Comparison of ENCODE assay signal across 10 mouse cellular contexts in the genomic region with DNA sequence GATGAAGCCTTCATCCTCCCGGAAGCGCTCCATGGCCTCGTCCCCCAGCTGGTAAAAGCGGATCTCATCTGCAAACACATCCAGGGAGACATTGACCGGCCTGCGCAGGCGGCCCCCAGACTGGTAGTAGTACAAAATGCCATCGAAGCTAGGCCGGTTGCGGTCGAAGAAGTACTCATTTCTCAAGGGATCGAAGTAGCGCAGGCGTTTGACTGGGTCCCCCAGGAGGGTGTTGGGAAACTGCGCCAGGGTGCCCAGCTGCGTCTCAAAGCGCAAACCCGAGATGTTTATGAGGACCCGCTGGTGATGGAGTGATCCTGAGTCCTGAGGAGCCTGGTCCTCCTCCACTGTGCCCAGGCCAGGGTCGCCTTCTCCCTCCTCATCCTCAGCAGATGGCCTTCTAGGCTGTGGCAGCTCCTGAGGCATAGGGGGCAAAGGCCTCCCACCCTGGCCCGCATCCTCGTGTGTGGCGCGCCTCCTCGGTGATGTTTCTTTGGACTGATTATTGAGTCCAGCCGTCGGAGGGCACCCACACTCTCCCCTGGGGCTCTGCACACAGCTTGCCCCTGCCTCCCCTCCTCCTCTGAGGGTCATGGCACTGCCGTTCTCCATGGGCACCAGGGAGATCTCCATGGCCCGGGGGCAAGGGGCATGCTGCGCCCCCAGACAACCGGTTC. TPM values are rescaled to one million over a fixed set of nuclear protein-coding genes. Genes with fewer than 3 reads are reported as not detected.
A peak's percentile ranks its signal among the peaks of the same experiment; 100 is the strongest.
DNase-seq lines count a peak whose midpoint lies in the region; ATAC-seq and TF ChIP-seq lines count a peak whose summit lies in the region.
"Had no signal": no experiment of that assay in that cellular context is flagged by ENCODE, and none has a peak within 500 bp of the region (broad histone marks: within the 10 kb centered on the region; RNA-seq: fewer than 3 reads in every experiment).

No protein-coding gene starts in this region.

- no peak for TF ChIP-seq POLR2A in heart, adult 2 months (IDR thresholded peaks at IDR 0.05; ENCODE audit: insufficient read depth, low read depth, low read length)

- intact Hi-C loops in heart, adult 2 months (cut with DNase I), result loop anchor here (2.0 kb wide), 2 partner anchors 32 to 372 kb away; no protein-coding TSS in a partner anchor
- intact Hi-C loops in gastrocnemius, postnatal 14 days (cut with DNase I; ENCODE audit: low total_unique reads), result no loop called here
- intact Hi-C loops in left cerebral cortex, postnatal 4 days (cut with DNase I), result no loop called here

- peak overlapping the region; percentile 51 for H3K4me3 ChIP-seq in heart, adult 2 months
- H3K4me3 ChIP-seq in embryonic facial prominence, embryonic 10.5 days, result peak overlapping the region; percentile 47
- peak overlapping the region; percentile 22 for H3K4me3 ChIP-seq in hindbrain, embryonic 13.5 days
- H3K4me3 ChIP-seq in midbrain, embryonic 14.5 days (replicated peaks; ENCODE audit: low read depth, low read length), result peak overlapping the region; percentile 18

- H3K9me3 ChIP-seq in embryonic facial prominence, embryonic 10.5 days, result no peaks in the 10 kb centered on the region
- H3K9me3 ChIP-seq in hindbrain, embryonic 13.5 days, result no peaks in the 10 kb centered on the region
- H3K9me3 ChIP-seq in midbrain, embryonic 14.5 days (ENCODE audit: control insufficient read depth, low read length), result no peaks in the 10 kb centered on the region

- WGBS in heart, adult 2 months, result 18% methylated on average over 31 of the region's 31 CpGs
- WGBS in embryonic facial prominence, embryonic 10.5 days, result 9% methylated on average over 31 of the region's 31 CpGs
- WGBS in hindbrain, embryonic 13.5 days, result 8% methylated on average over 31 of the region's 31 CpGs
- 11% methylated on average over 31 of the region's 31 CpGs for WGBS in midbrain, embryonic 14.5 days

- peak; percentile 29; the same call in 1 of the 2 replicates for ATAC-seq in hindbrain, embryonic 13.5 days (ENCODE audit: low FRiP score)
- peak; percentile 28; the same call in 1 of the 2 replicates for ATAC-seq in midbrain, embryonic 14.5 days (ENCODE audit: low FRiP score, low TSS enrichment)

- H3K4me2 ChIP-seq in hindbrain, embryonic 13.5 days, result peak overlapping the region; percentile 55
- peak overlapping the region; percentile 54 for H3K4me2 ChIP-seq in midbrain, embryonic 14.5 days (ENCODE audit: low read length)

- H3K4me1 ChIP-seq in heart, adult 2 months (ENCODE audit: control insufficient read depth, insufficient read depth, low read length), result peaks cover 17% of the 10 kb centered on the region
- H3K4me1 ChIP-seq in embryonic facial prominence, embryonic 10.5 days, result peaks cover 59% of the 10 kb centered on the region
- peaks cover 23% of the 10 kb centered on the region for H3K4me1 ChIP-seq in hindbrain, embryonic 13.5 days (replicated peaks)
- peaks cover 16% of the 10 kb centered on the region for H3K4me1 ChIP-seq in midbrain, embryonic 14.5 days (ENCODE audit: control insufficient read depth, insufficient read depth, low read length)

- TF ChIP-seq CTCF in heart, adult 2 months (IDR thresholded peaks at IDR 0.05), result no peak

- TF ChIP-seq EP300 in heart, adult 2 months (IDR thresholded peaks at IDR 0.05; ENCODE audit: insufficient read depth, low read depth, low read length), result no peak

- H3K36me3 ChIP-seq in heart, adult 2 months (ENCODE audit: control insufficient read depth, insufficient read depth, low read length), result peaks cover 11% of the 10 kb centered on the region; the same call in 1 of the 2 replicates
- H3K36me3 ChIP-seq in embryonic facial prominence, embryonic 10.5 days (replicated peaks), result no peaks in the 10 kb centered on the region
- no peaks in the 10 kb centered on the region for H3K36me3 ChIP-seq in hindbrain, embryonic 13.5 days
- H3K36me3 ChIP-seq in midbrain, embryonic 14.5 days (ENCODE audit: control insufficient read depth, insufficient read depth, low read length), result no peaks in the 10 kb centered on the region

- H3K79me2 ChIP-seq in heart, adult 2 months (replicated peaks; ENCODE audit: control insufficient read depth, insufficient read depth, low read length), result no peaks in the 10 kb centered on the region; the same call in 1 of the 2 replicates

- no peaks in the 10 kb centered on the region for H3K27me3 ChIP-seq in heart, adult 2 months (ENCODE audit: control insufficient read depth, insufficient read depth, low read length)
- peaks cover 38% of the 10 kb centered on the region for H3K27me3 ChIP-seq in embryonic facial prominence, embryonic 10.5 days (replicated peaks; ENCODE audit: low read depth, poor library complexity, severe bottlenecking)
- H3K27me3 ChIP-seq in hindbrain, embryonic 13.5 days, result peaks cover 24% of the 10 kb centered on the region
- peaks cover 18% of the 10 kb centered on the region for H3K27me3 ChIP-seq in midbrain, embryonic 14.5 days (ENCODE audit: control insufficient read depth, insufficient read depth, low read length)

- H3K9ac ChIP-seq in heart, adult 2 months (ENCODE audit: low read depth, low read length), result peak overlapping the region; percentile 88
- peak overlapping the region; percentile 63 for H3K9ac ChIP-seq in hindbrain, embryonic 13.5 days
- peak overlapping the region; percentile 39; the same call in 1 of the 2 replicates for H3K9ac ChIP-seq in midbrain, embryonic 14.5 days (replicated peaks; ENCODE audit: low read length)

- peak overlapping the region; percentile 93 for H3K27ac ChIP-seq in heart, adult 2 months
- H3K27ac ChIP-seq in embryonic facial prominence, embryonic 10.5 days (replicated peaks), result peak overlapping the region; percentile 75
- H3K27ac ChIP-seq in hindbrain, embryonic 13.5 days, result peak overlapping the region; percentile 24; the same call in 1 of the 2 replicates
- no peak overlapping the region; the same call in 1 of the 2 replicates for H3K27ac ChIP-seq in midbrain, embryonic 14.5 days (replicated peaks; ENCODE audit: low read depth, low read length)

- peak in 1 of 2 experiments; percentile 25 for DNase-seq in heart, adult 2 months
- DNase-seq in heart, adult 9 months (ENCODE audit: low spot score in 2 of 2), result no peak
- peak; percentile 21 for DNase-seq in embryonic facial prominence, embryonic 10.5 days (ENCODE audit: low spot score)
- DNase-seq in midbrain, embryonic 14.5 days, result peak; percentile 30
- no peak for DNase-seq in gastrocnemius, postnatal 14 days
- no peak for DNase-seq in left cerebral cortex, postnatal 4 days
- no peak for DNase-seq in kidney, adult 18-20 months
- DNase-seq: lung, postnatal 14 days had no signal

RNA-seq across cellular contexts. Expression of gene Kcna5, which starts 0.5 kb away (rescaled TPM):
- 10 to 100 TPM; 15.1 to 27.1 TPM for total RNA-seq in heart, adult 2 months (2021)
- 20.4 and 23.2 TPM in 2 replicates for polyA plus RNA-seq in heart, adult 2 months (2012; rRNA removed)
- 3.6 and 4.0 TPM in 2 replicates for polyA plus RNA-seq in embryonic facial prominence, embryonic 10.5 days (2016; fragmentation: Nextera tagmentation; extraction: Ambion mirVana)
- polyA plus RNA-seq in hindbrain, embryonic 13.5 days (2015; fragmentation: Nextera tagmentation; extraction: Ambion mirVana), result 2.2 and 2.4 TPM in 2 replicates
- 2.6 and 3.5 TPM in 2 replicates for polyA plus RNA-seq in midbrain, embryonic 14.5 days (2014; fragmentation: Nextera tagmentation; extraction: Ambion mirVana)
- total RNA-seq in gastrocnemius, postnatal 14 days (2021), result 10 to 100 TPM in 1 of 2 experiments, 1 to 10 TPM in 1; 2.8 to 11.2 TPM
- total RNA-seq in left cerebral cortex, postnatal 4 days (2021), result 1 to 10 TPM; 1.3 to 1.9 TPM
- polyA plus RNA-seq: C2C12 had no signal

Comparison
In these comparisons a context has a peak if more than half of its experiments do, and no peak if none do; other contexts are left out.
1. DNase-seq: peak in embryonic facial prominence, embryonic 10.5 days (single experiment) and midbrain, embryonic 14.5 days (single experiment); none in heart, adult 9 months (0 of 2), gastrocnemius, postnatal 14 days (single experiment), left cerebral cortex, postnatal 4 days (single experiment) and kidney, adult 18-20 months (single experiment).
2. Peak in every context shown above with its lines, with median percentiles within 50 percentile points of each other: H3K4me3 ChIP-seq and H3K9ac ChIP-seq.